Mouse (Mus musculus) heart, postnatal 0 days (tissue): ENCODE measurements around the gene Dock1. TPM values are rescaled to one million over a fixed set of nuclear protein-coding genes. Genes with fewer than 3 reads are reported as not detected.

ENCODE experiments used
- ATAC-seq: fragments of 200-750 bp; cut with Nextera tagmentation; 2 replicates; pipeline ENCODE4 v1.8.0; 2017; ENCODE audit warnings: low read depth, moderate number of reproducible peaks, moderate library complexity; ENCODE audit not compliant: insufficient read depth
- DNase-seq: peaks from one replicate; pipeline ENCODE4 v3.0.0-alpha.2; 2016; ENCODE audit warnings: low spot score
- H3K27ac ChIP-seq: fragments of 300-500 bp; sonication (generic); 2 replicates; pipeline ENCODE4 v1.5.1; 2014; ENCODE audit warnings: low read depth, mild to moderate bottlenecking
- H3K27me3 ChIP-seq: fragments of 300-500 bp; sonication (generic); 2 replicates; pipeline ENCODE4 v1.6.1; 2014; ENCODE audit warnings: low read length, mixed read lengths; ENCODE audit not compliant: control insufficient read depth, insufficient read depth
- H3K36me3 ChIP-seq: fragments of 300-500 bp; sonication (generic); replicated peaks from 2 replicates; pipeline ENCODE4 v1.6.1; 2014; ENCODE audit warnings: low read length, mixed read lengths; ENCODE audit not compliant: control insufficient read depth, insufficient read depth
- H3K4me1 ChIP-seq: fragments of 300-500 bp; sonication (generic); 2 replicates; pipeline ENCODE4 v1.6.1; 2014; ENCODE audit warnings: antibody characterized with exemption; ENCODE audit not compliant: control insufficient read depth, insufficient read depth
- H3K4me2 ChIP-seq: fragments of 300-500 bp; sonication (generic); 2 replicates; pipeline ENCODE4 v1.6.1; 2014; ENCODE audit warnings: low read depth, mild to moderate bottlenecking, low read length, moderate library complexity
- H3K4me3 ChIP-seq: fragments of 300-500 bp; sonication (generic); 2 replicates; pipeline ENCODE4 v1.5.1; 2014; ENCODE audit warnings: low read depth, low read length
- H3K9ac ChIP-seq: fragments of 300-500 bp; sonication (generic); replicated peaks from 2 replicates; pipeline ENCODE4 v1.6.1; 2014; ENCODE audit warnings: low read depth, low read length, mixed read lengths
- H3K9me3 ChIP-seq: fragments of 300-500 bp; sonication (generic); replicated peaks from 2 replicates; pipeline ENCODE4 v1.6.1; 2016; ENCODE audit warnings: low read length; ENCODE audit not compliant: control insufficient read depth
- CTCF ChIP-seq: IDR thresholded peaks from 2 replicates; pipeline ENCODE4 v1.5.1; 2016; ENCODE audit warnings: antibody characterized with exemption, control low read depth, low read depth
- EP300 ChIP-seq: IDR thresholded peaks from 2 replicates; pipeline ENCODE4 v1.6.1; 2016; ENCODE audit warnings: antibody characterized with exemption, low read depth
- WGBS: fragments of 180-500 bp; shearing (Covaris S2); extraction: QIAGEN DNeasy Blood & Tissue Kit; methylation state at CpG from one replicate; pipeline ENCODE4 v1.1.7; 2014; 5-methylcytosine and 5-hydroxymethylcytosine counted together
- polyA plus RNA-seq: library from polyadenylated mRNA; unstranded; fragments of >200 nt; fragmentation: Nextera tagmentation; extraction: Ambion mirVana; gene quantifications from 2 replicates; pipeline ENCODE4 v1.2.1, GENCODE M21; 2015
- total RNA-seq: library from RNA; depleted of rRNA; stranded (reverse); fragments of >200 nt; gene quantifications from 2 replicates; pipeline ENCODE4 v1.2.3, GENCODE M21; 2014; ENCODE audit warnings: low replicate concordance

Dock1 gene
- total and polyA plus RNA-seq, 2 experiments from 2014 or later: 9.7 to 15.2 TPM

DNA sequence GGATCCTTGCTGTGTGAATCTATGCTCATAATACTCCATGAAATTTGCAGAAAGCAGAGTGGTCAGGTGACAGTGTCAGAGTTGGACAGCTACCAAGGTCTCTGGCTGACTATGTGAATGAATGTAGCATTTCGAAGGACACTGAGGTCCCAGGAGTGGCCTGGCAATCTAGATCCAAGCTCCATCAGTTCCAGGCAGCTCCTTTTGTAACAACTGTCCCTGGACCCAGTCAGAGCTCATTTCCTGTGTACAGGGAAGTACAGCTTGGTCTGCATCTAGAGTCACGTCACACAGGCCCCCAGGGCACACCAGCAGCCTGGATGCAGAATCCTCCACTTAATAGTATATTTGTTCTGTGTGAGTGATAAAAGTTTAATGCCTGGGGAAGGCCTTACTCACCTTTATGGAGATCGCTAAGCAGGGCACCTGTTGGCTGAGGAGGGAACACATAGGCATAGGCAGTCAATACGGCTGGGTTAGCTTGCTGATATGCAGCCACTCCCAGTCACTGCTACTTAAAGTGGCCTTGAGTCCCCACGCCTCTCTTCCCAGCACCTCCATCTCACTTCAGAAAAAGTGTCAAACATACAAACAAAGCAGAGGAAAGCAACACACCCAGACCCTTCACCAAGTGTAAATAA lies 4.7 kb upstream of the Dock1 start:
- Histone ChIP-seq H3K9me3 (no peaks in the 10 kb centered on the region), H3K27ac (no peak overlapping the region), H3K36me3 (no peaks in the 10 kb centered on the region), H3K4me3 (no peak overlapping the region), H3K27me3 (no peaks in the 10 kb centered on the region), H3K4me2 (no peak overlapping the region), H3K9ac (no peak overlapping the region), H3K4me1 (peaks cover 6% of the 10 kb centered on the region)
- no peak for TF ChIP-seq CTCF
- no peak for TF ChIP-seq EP300
- ATAC-seq (no peak), DNase-seq (no peak)
- 56% methylated on average over 5 of the region's 5 CpGs for WGBS

DNA sequence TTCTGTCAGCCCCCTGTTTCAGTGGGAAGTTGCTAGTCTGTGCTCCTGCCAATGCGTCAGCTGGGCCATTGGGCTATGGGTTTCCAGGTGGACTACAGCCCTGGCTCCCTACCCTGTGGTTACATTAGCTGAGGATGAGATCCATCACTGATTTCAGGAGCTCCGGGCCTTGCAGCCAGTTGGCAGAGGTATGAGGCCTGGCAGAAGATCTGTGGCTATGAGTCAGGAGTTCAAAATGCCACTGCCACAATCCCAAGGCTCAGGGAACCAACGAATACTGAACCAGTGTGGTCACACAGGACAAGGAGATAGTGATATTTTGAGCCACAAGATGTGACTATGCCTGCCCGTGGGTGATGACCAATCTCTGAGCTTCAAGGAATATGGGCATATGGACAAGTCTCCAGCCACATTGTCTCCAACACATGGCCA lies 3.2 kb upstream of the Dock1 start:
- no peak for ATAC-seq
- Histone ChIP-seq H3K4me1 (peaks cover 17% of the 10 kb centered on the region), H3K36me3 (no peaks in the 10 kb centered on the region), H3K4me3 (no peak overlapping the region), H3K9me3 (no peaks in the 10 kb centered on the region), H3K27me3 (no peaks in the 10 kb centered on the region), H3K27ac (no peak overlapping the region), H3K4me2 (no peak overlapping the region), H3K9ac (no peak overlapping the region)
- 73% methylated on average over 4 of the region's 4 CpGs for WGBS
- no peak for DNase-seq
- no peak for TF ChIP-seq EP300
- no peak for TF ChIP-seq CTCF

DNA sequence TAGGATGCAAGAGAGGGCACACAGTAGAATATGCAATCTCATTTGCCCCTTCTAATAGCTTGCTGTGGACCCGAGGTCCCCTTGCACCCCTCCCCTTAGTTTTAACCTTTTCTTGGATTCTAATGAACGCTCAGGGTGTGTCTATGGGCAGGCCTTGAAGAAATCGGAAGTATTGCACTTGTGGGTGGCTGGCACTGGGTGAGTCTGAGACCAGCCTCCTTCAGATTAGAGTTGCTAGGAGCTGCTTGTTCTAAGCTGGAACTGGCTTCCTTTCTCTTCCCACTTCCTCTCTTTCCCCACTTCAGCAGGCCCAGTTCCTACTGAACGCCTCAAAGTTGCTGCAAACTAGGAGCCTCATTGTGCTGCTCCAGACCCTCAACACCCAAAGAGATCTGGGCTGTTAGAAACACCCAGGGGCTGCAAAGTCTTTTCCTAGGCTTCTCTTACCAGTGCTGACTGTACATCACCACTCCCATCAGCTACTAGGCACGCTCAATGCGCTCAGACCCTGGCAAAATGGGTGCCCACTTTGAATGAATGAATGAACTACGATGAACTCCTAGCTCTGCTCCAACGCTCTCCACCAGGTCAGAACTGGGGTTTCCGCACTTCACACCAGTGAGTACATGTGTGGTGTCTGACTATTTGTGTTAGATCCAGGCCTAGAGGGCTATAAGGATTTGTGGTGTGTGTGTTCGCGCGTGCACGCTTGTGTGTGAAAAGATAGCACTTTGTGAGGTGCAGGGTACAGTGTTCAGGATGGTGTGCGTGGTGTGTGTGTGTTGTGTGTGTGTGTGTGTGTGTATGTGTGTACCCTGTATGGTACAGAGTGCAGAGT lies 761 bp upstream of the Dock1 start:
- WGBS: 85% methylated on average over 14 of the region's 14 CpGs
- Histone ChIP-seq H3K4me1 (peaks cover 30% of the 10 kb centered on the region), H3K27me3 (no peaks in the 10 kb centered on the region), H3K4me2 (peak overlapping the region; percentile 85), H3K9ac (peak overlapping the region; percentile 73; the same call in 1 of the 2 replicates), H3K27ac (peak overlapping the region; percentile 83; the same call in 1 of the 2 replicates), H3K36me3 (no peaks in the 10 kb centered on the region), H3K4me3 (peak overlapping the region; percentile 70), H3K9me3 (no peaks in the 10 kb centered on the region)
- ATAC-seq (no peak), DNase-seq (no peak)
- TF ChIP-seq EP300 (no peak), CTCF (no peak)

DNA sequence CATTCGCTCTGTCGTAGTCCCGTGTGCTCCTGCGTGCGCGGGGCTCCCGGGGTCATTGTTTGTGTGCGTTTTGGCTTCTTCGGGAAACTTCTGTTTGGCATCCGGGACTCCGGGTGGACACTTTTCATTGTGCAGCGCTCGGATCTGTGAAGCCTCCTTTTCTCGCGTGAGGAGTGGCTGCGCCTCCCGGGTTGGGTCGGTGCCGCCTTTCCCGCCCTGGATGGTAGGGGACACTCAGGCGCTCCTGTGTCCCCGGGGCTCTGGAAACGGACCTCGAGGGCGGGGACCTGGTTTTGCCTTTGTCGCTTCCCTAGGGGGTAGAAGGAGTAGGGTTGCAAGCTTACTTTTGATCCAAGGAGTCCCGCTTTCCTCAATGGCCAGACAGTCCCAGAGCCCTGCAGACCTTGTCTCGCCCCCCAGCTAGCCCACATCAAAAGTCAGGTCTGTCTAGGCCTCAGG lies 578 bp downstream of the Dock1 start:
- ATAC-seq (peak; percentile 36; the same call in 1 of the 2 replicates), DNase-seq (peak; percentile 30)
- peak overlapping the region; percentile 83 for H3K27ac ChIP-seq
- WGBS: 3% methylated on average over 28 of the region's 28 CpGs
- peak overlapping the region; percentile 70 for H3K4me3 ChIP-seq
- no peaks in the 10 kb centered on the region for H3K27me3 ChIP-seq
- TF ChIP-seq CTCF (no peak), EP300 (no peak)
- H3K9ac ChIP-seq: peak overlapping the region; percentile 73
- H3K9me3 ChIP-seq: no peaks in the 10 kb centered on the region
- H3K36me3 ChIP-seq: no peaks in the 10 kb centered on the region
- peaks cover 31% of the 10 kb centered on the region for H3K4me1 ChIP-seq
- H3K4me2 ChIP-seq: peak overlapping the region; percentile 85

DNA sequence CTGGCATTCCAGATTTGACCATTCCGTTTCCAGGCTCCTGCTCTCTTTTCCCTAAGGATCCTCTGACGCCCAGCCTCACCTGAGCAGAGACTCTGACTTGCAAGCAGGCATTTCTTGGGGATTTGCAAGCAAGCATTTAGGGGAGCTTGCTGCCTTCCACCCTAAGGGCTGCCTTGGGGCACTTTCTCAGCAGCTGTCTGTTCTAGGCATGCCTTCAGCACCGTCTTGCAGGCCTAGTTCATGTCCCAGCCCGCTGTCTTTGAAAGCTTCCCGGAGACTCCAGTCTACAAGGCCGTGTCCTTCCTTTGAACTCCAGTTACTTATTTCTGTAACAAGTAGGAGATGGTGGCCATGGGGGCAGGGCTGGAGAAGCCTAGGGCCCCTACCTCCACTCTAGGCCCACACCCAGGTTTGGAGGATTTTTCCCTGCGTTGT lies 1.0 kb downstream of the Dock1 start:
- peak overlapping the region; percentile 70 for H3K4me3 ChIP-seq
- H3K9ac ChIP-seq: peak overlapping the region; percentile 73
- WGBS: 36% methylated on average over 7 of the region's 7 CpGs
- no peaks in the 10 kb centered on the region for H3K36me3 ChIP-seq
- H3K4me2 ChIP-seq: peak overlapping the region; percentile 85
- no peak for TF ChIP-seq EP300
- TF ChIP-seq CTCF: no peak
- peak; percentile 33 for DNase-seq
- no peak for ATAC-seq
- H3K9me3 ChIP-seq: no peaks in the 10 kb centered on the region
- H3K4me1 ChIP-seq: peaks cover 31% of the 10 kb centered on the region
- peak overlapping the region; percentile 83 for H3K27ac ChIP-seq
- no peaks in the 10 kb centered on the region for H3K27me3 ChIP-seq
